Mouse (Mus musculus): ENCODE results near the gene Gins1.
"Not testable (repeated sequence)": the region's sequence is repeated elsewhere in the genome, so short reads cannot be mapped to it uniquely, and the experiment has no call there.

DNA sequence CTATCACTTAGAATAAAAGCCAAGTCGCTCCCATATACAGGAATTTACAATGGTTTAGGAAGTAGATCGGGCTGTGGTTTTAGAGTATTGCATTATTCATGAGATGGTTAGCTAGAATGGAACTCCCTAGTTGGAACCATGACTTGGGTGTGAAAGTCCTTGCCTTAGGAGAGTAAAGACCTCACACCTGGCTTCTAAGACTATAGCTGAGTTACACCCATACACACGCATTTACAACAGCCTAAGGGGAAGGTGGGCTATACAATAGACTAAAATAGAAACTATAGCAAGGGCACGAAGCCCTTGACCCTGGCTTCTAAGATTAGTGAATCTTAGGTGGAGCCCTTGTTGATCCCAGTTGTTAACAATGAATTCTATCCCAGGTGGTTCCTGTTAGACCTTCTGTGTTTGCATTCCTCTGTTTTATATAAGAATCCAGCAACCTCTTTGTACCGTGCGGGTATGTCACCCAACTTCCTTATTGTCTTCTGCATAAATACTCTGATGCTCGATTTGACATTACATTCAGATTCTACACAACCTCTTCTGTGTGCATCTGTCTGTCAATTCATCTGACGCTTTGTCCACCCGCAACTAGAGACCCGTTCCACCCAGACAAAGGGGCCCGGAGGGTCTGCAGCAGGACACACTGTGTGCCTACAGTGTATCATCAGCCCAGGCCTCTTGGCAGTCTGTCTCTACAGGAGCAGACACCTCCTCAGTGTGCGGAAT lies 42.8 kb downstream of the Gins1 start:
- not testable (repeated sequence) for TF ChIP-seq CTCF (IDR thresholded peaks at IDR 0.05; ENCODE audit: low read depth, low read length)
- peak; percentile 34; the same call in 1 of the 2 replicates for TF ChIP-seq EP300 (IDR thresholded peaks at IDR 0.05; ENCODE audit: insufficient read depth, low read depth, low read length)
